Mouse (Mus musculus): ENCODE results near the gene Coasy. TPM values are rescaled to one million over a fixed set of nuclear protein-coding genes. Genes with fewer than 3 reads are reported as not detected.
A peak's percentile ranks its signal among the peaks of the same experiment; 100 is the strongest.

Gene Coasy
- polyA plus RNA-seq (2015; fragmentation: Nextera tagmentation; extraction: Ambion mirVana): 40.6 and 42.4 TPM in 2 replicates

DNA sequence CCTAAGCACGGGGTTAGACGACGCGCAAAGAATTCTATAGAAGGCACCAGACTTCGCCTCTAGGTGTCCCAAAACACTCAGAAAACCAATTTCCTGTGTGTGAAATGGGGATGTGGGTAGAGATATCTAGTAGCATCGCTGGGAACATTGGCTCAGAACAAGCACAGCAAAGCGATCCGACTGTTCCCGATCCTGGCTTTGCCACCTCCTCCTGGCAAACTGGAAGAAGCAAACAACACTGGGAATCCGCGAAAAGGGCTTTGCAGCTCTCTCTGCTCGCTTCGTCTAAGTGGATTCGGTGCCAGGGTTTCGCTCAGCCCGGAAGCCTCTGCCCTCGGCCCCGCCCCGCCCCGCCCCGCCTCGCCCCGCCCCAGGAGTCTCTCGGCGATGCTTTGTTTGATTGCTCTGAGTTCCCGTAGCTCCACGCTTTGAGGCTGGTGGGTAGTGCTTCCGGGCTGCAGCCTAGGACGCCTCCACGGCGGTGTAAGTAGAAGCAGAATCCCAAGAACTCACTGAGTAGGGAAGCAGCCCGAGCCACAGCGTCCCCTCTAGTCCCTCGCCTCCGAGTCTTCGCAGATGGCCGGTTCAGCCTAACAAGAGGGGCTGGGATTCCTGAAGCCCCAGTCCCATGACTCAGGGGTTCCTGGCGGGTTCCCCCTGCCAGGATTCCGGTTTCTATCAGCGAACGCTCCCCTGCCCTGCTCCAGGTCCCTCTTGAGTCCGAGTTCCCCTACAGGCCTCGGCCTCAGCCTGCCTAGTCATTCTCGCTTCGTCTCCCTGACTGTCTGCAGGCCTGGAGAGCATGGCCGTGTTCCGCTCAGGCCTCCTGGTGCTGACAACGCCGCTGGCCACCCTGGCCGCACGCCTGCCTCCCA lies at the start of gene Coasy:
TSS of gene Coasy (plus strand) at position 358 of the 875 bp plus-strand sequence.
- H3K27ac ChIP-seq (replicated peaks): peak within 1 kb of the TSS; percentile 92
- peak within 1 kb of the TSS; percentile 62 for H3K4me3 ChIP-seq
- H3K36me3 ChIP-seq: no peaks in the 10 kb centered on the region
- H3K4me1 ChIP-seq (replicated peaks): peaks cover 45% of the 10 kb centered on the region
- no peaks in the 10 kb centered on the region for H3K9me3 ChIP-seq
- peaks cover 35% of the 10 kb centered on the region for H3K27me3 ChIP-seq
- peak; percentile 90 for ATAC-seq (ENCODE audit: low FRiP score, low read depth)
- WGBS: under 1% methylated on average over 51 of the region's 51 CpGs
- H3K4me2 ChIP-seq: peak within 1 kb of the TSS; percentile 97
- peak within 1 kb of the TSS; percentile 78 for H3K9ac ChIP-seq

DNA sequence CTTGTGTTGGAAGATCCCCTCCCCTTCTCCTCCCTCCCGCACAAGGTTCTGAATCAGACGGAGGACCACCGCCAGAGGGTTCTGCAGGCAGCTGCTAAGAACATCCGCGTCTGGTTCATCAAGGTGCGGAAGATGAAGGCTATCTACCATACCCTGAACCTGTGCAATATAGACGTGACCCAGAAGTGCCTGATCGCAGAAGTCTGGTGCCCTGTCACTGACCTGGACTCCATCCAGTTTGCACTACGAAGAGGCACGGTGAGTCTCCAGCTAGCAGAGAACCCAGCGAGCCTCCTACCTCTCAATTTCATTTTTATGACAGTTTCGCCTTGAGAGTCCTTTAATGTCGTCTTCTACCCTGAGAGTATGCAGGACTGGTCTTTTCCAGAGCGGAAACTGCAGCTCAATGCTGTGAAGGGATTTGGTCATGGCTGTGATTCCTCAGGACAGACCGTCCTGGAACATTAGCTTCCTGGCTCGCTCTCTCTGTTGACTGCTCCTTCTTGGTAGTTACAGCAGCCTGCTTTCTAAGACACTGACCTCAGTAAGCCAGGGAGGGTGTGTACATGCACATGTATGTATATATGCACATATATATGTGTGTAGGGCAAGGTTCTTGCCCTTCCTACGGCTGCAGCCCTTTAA lies 48.4 kb upstream of the Coasy start:
- no peak for ATAC-seq (ENCODE audit: low FRiP score, low read depth)
- WGBS: 93% methylated on average over 17 of the region's 17 CpGs
- H3K36me3 ChIP-seq: peaks cover 89% of the 10 kb centered on the region
- no peaks in the 10 kb centered on the region for H3K27me3 ChIP-seq
- no peak overlapping the region for H3K4me2 ChIP-seq
- H3K9ac ChIP-seq: no peak overlapping the region
- H3K27ac ChIP-seq (replicated peaks): no peak overlapping the region
- no peaks in the 10 kb centered on the region for H3K4me1 ChIP-seq (replicated peaks)
- no peak overlapping the region for H3K4me3 ChIP-seq
- no peaks in the 10 kb centered on the region for H3K9me3 ChIP-seq

DNA sequence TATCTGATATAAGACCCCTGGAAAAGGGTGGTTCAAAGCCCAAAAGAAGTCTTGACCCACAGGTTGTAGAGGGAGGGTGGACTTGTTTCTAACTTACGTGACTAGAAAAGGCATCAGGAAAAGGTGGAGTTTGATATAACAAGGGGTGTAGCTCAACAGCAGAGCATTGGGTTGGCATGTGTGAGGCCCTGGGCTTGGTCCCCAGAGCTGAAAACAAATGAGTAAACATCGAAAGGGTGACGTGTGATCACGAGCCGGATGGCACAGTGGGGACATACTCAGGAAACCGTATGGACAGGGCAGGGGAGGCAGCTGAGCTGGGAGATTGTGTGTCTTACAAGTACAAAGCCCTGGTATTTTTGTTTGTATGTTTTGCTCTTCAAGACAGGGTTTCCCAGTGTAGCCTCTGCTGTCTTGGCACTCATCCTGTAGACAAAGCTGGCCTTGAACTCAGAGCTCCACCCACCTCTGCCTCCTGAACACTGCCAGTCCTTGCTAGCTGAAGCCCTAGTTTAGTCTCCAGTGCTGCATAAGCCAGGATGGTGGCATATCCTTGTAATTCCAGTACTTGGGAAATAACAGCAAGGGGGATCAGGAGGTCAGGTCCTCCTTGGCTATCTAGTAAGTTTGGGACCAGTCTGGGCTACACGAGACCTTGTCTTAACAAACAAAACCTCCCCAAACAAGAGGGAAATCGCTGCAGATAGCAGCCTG lies 47.6 kb upstream of the Coasy start:
- no peaks in the 10 kb centered on the region for H3K9me3 ChIP-seq
- H3K36me3 ChIP-seq: peaks cover 91% of the 10 kb centered on the region
- H3K9ac ChIP-seq: no peak overlapping the region
- no peak overlapping the region for H3K4me3 ChIP-seq
- no peaks in the 10 kb centered on the region for H3K27me3 ChIP-seq
- no peak overlapping the region for H3K4me2 ChIP-seq
- H3K4me1 ChIP-seq (replicated peaks): no peaks in the 10 kb centered on the region
- ATAC-seq (ENCODE audit: low FRiP score, low read depth): no peak
- 88% methylated on average over 8 of the region's 8 CpGs for WGBS
- no peak overlapping the region for H3K27ac ChIP-seq (replicated peaks)

DNA sequence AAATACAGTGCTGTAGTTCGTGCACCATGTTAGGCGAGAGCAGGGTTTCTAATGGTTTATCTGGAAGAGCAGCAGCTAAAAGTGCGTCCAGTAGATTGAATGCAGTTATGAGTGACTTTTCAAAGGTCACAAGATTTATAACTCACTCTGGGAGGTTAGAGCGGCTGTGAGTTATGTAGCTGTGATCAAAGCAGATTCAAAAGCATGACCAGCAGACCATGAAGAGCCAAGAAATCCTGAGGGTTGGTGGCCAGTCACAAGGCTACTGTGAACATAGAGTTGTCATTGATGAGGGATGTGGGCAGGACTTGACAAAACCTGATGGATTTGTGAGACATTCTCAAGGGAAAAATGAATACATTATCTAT lies 47.1 kb upstream of the Coasy start:
- no peak overlapping the region for H3K4me2 ChIP-seq
- WGBS: 87% methylated on average over 4 of the region's 4 CpGs
- H3K27ac ChIP-seq (replicated peaks): no peak overlapping the region
- peaks cover 91% of the 10 kb centered on the region for H3K36me3 ChIP-seq
- H3K9ac ChIP-seq: no peak overlapping the region
- H3K9me3 ChIP-seq: no peaks in the 10 kb centered on the region
- ATAC-seq (ENCODE audit: low FRiP score, low read depth): no peak
- no peaks in the 10 kb centered on the region for H3K4me1 ChIP-seq (replicated peaks)
- no peaks in the 10 kb centered on the region for H3K27me3 ChIP-seq
- H3K4me3 ChIP-seq: no peak overlapping the region

DNA sequence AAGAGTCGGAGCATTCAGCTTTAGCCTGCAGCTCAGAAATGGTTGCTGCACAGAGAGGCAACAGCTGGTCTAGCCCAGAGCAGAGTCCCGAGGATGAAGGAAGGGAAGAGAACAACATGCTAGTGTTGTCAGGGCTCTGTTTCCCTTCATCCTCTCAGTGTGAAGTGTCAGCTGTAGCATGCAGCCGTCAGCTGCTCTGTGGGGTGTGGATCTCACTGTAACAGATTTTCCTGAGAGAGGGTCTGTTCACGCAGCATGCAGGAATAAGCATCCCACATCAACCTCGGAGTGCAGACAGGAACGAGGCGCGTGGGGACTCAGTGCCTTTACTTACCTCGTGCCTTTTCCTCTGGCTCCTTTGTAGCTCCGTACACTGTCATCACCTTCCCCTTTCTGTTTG lies 44.6 kb upstream of the Coasy start:
- H3K4me1 ChIP-seq (replicated peaks): no peaks in the 10 kb centered on the region
- no peak overlapping the region for H3K27ac ChIP-seq (replicated peaks)
- no peak overlapping the region for H3K4me3 ChIP-seq
- peaks cover 90% of the 10 kb centered on the region for H3K36me3 ChIP-seq
- WGBS: 80% methylated on average over 10 of the region's 10 CpGs
- H3K4me2 ChIP-seq: no peak overlapping the region
- no peak overlapping the region for H3K9ac ChIP-seq
- ATAC-seq (ENCODE audit: low FRiP score, low read depth): no peak
- H3K9me3 ChIP-seq: no peaks in the 10 kb centered on the region
- no peaks in the 10 kb centered on the region for H3K27me3 ChIP-seq

DNA sequence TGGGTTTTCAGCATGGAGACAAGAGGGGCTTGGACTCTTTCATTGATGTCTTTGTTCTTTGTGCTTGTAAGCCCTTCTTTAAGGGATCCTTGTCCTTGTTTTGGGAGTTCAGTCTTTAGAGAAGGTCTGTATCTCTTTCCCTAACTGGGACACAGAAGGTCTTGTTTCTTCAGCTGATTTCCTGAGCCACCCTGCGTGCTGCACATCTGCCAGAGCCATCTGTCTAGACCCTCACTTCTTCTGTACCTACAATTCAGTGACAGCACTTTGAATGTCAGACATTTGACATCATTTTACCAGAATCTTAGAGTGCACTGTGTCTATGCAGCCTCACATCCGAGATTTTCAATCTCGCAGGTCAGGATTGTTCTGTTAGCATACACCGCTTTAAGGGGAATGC lies 36.5 kb upstream of the Coasy start:
- no peak overlapping the region for H3K4me3 ChIP-seq
- ATAC-seq (ENCODE audit: low FRiP score, low read depth): no peak
- H3K9ac ChIP-seq: no peak overlapping the region
- H3K36me3 ChIP-seq: peaks cover 97% of the 10 kb centered on the region
- no peaks in the 10 kb centered on the region for H3K27me3 ChIP-seq
- no peaks in the 10 kb centered on the region for H3K9me3 ChIP-seq
- H3K27ac ChIP-seq (replicated peaks): no peak overlapping the region
- no peaks in the 10 kb centered on the region for H3K4me1 ChIP-seq (replicated peaks)
- H3K4me2 ChIP-seq: no peak overlapping the region
- WGBS: 93% methylated on average over 4 of the region's 4 CpGs

DNA sequence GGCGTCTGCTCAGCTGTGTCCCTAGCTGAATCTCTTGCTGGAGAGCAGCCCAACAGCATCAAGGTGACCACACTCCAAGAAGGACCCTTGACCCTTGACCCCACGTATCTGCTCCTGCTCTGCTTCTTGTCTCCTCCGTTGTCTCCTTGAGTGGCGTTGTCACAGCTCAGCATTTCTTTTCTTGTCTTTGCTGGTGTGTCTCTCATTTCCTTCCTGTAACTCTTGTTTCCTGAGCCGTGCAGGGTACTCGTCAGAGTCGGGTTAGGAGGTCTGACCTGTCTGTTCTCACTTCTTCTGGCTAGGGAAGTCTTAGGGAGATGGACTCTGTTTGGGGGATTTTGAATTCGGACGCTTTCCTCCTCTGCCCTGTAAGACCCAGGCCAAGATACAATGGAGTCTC lies 35.9 kb upstream of the Coasy start:
- Histone ChIP-seq H3K9ac (no peak overlapping the region), H3K27me3 (no peaks in the 10 kb centered on the region), H3K4me3 (no peak overlapping the region), H3K4me1 (replicated peaks) (no peaks in the 10 kb centered on the region), H3K4me2 (no peak overlapping the region), H3K27ac (replicated peaks) (no peak overlapping the region), H3K36me3 (peaks cover 96% of the 10 kb centered on the region), H3K9me3 (no peaks in the 10 kb centered on the region)
- ATAC-seq (ENCODE audit: low FRiP score, low read depth): no peak
- 68% methylated on average over 9 of the region's 9 CpGs for WGBS

DNA sequence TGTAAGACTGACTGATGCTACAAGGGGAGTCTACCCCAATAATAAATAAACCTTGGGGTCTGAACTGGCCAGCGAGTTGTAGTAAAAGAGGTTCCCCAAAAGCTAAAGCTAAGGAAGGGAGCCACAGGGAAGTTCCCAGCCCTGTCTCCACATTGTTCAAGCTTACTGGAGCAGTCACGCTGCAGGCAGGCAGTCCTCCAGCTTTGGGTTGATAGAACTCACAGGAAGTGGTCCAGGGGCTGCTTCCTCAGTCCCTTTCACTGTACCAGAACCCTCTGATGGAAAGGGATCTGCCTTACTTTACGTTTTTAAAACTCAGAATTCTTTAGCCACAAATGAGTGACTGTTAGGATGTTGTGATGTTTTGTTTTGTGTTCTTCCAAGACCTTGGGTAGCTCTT lies 34.9 kb upstream of the Coasy start:
- no peak for ATAC-seq (ENCODE audit: low FRiP score, low read depth)
- Histone ChIP-seq H3K4me1 (replicated peaks) (no peaks in the 10 kb centered on the region), H3K4me2 (no peak overlapping the region), H3K36me3 (peaks cover 98% of the 10 kb centered on the region), H3K9me3 (no peaks in the 10 kb centered on the region), H3K9ac (no peak overlapping the region), H3K27ac (replicated peaks) (no peak overlapping the region), H3K27me3 (no peaks in the 10 kb centered on the region), H3K4me3 (no peak overlapping the region)
- WGBS: 87% methylated on average over 3 of the region's 3 CpGs

DNA sequence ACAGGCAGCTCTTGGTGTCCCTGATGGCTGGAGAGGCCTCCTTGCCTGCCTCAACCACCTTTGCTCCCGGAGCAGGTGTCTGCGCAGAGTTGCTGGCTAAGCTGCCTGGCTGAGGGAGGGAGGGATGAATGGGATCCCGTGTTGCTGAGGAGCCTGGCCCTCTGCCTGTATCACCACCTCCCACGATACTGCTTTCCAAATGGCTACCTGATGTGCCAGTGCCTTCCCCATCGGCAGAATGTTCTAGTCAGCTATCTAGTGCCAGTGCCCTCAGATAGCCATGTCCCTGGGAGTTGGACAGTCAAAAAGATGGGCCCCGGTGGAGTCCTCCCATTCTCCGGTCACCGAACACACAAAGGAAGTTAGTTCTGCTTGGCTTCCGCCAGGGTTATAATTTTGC lies 32.0 kb upstream of the Coasy start:
- Histone ChIP-seq H3K27ac (replicated peaks) (no peak overlapping the region), H3K36me3 (peaks cover 97% of the 10 kb centered on the region), H3K27me3 (no peaks in the 10 kb centered on the region), H3K4me1 (replicated peaks) (no peaks in the 10 kb centered on the region), H3K4me3 (no peak overlapping the region), H3K9ac (no peak overlapping the region), H3K4me2 (no peak overlapping the region), H3K9me3 (no peaks in the 10 kb centered on the region)
- WGBS: 81% methylated on average over 9 of the region's 9 CpGs
- ATAC-seq (ENCODE audit: low FRiP score, low read depth): no peak

DNA sequence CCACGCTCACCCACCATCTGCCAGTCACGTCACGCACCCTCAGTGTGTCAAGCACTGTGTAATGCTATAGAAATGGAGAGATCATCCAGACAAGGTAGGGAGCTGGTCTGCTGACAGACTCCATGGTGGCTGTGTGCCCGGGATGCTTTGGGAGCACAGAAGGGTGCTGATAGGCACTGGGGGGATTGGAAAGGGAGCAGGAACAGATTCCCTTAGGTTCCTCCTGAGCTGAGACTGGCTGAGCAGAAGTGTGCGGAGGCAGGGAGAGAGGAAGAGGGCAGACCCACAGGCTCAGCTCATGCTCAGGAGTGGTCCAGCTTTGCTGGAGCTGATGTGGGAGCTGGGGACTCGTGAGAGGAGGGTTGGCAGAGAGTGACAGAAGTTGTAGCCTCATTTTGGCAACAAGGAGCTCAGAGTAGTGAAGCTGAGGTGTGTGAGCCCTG lies 31.3 kb upstream of the Coasy start:
- Histone ChIP-seq H3K9ac (no peak overlapping the region), H3K27ac (replicated peaks) (no peak overlapping the region), H3K4me3 (no peak overlapping the region), H3K4me1 (replicated peaks) (no peaks in the 10 kb centered on the region), H3K4me2 (no peak overlapping the region), H3K36me3 (peaks cover 97% of the 10 kb centered on the region), H3K9me3 (no peaks in the 10 kb centered on the region), H3K27me3 (no peaks in the 10 kb centered on the region)
- no peak for ATAC-seq (ENCODE audit: low FRiP score, low read depth)
- WGBS: 78% methylated on average over 6 of the region's 6 CpGs

DNA sequence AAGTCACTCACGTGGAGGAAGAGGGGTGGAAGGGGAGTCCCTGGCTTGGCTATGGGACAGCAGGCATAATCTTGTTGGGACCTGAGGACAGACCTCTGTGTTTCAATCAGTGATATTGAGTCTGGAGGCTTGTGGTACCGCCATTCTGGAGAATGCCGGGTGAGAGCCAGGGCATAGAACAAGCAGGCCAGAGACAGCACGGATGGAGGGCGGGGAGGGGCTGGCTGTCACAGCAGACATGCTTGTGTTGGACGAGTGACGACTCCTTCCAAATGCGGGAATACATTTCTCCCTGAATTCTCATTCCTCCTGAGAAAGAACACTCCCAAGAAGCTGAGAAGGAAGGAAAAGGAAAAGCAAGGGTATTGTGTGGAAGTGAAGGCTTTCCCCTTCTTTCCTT lies 30.7 kb upstream of the Coasy start:
- H3K27ac ChIP-seq (replicated peaks): no peak overlapping the region
- WGBS: 84% methylated on average over 8 of the region's 8 CpGs
- no peak overlapping the region for H3K9ac ChIP-seq
- H3K4me2 ChIP-seq: no peak overlapping the region
- H3K27me3 ChIP-seq: no peaks in the 10 kb centered on the region
- no peaks in the 10 kb centered on the region for H3K4me1 ChIP-seq (replicated peaks)
- peaks cover 97% of the 10 kb centered on the region for H3K36me3 ChIP-seq
- no peak overlapping the region for H3K4me3 ChIP-seq
- ATAC-seq (ENCODE audit: low FRiP score, low read depth): no peak
- H3K9me3 ChIP-seq: no peaks in the 10 kb centered on the region

Data from hindbrain, embryonic 15.5 days (tissue).